ENCODE assay signal across 8 mouse cellular contexts in the genomic region with DNA sequence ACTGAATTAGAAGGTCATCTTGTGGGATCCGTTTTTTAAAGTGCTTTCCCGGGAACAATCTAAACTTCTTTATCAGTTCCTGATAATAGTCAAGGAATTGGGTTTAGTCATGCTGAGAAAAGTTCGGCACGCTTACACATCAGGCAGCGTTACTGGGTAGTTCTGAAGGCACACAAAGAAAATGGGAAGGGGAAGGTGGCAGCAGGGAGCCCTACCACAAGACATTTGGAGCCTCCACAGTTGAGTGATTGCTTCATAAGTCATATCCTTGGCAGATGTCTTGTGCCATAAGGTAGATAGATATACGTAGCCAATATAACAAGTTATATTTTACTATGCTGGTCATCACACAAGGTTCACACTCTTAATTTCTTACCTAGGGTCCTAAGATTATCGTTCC. TPM values are rescaled to one million over a fixed set of nuclear protein-coding genes. Genes with fewer than 3 reads are reported as not detected.
DNase-seq lines count a peak whose midpoint lies in the region; ATAC-seq and TF ChIP-seq lines count a peak whose summit lies in the region.

No protein-coding gene starts in this region.

- no peak for TF ChIP-seq EP300 in MEL (IDR thresholded peaks at IDR 0.05; ENCODE audit: low read depth in 1 of 2, low read length in 2 of 2)

- H3K79me2 ChIP-seq in MEL (ENCODE audit: control insufficient read depth, insufficient read depth, low read length, poor library complexity) = peaks cover 14% of the 10 kb centered on the region

- TF ChIP-seq RAD21 in MEL (IDR thresholded peaks at IDR 0.05; ENCODE audit: low read depth, low read length) = no peak

- H3K9ac ChIP-seq in heart, embryonic 12.5 days = peak overlapping the region; percentile 82
- H3K9ac ChIP-seq in MEL (ENCODE audit: control insufficient read depth, low read depth, low read length, poor library complexity, severe bottlenecking) = peak overlapping the region; percentile 77

- H3K36me3 ChIP-seq in heart, embryonic 12.5 days = peaks cover 17% of the 10 kb centered on the region
- H3K36me3 ChIP-seq in MEL (ENCODE audit: control insufficient read depth in 1 of 2, insufficient read depth in 2 of 2, low read length in 2 of 2) = peaks cover 2 to 13% of the 10 kb centered on the region in 2 experiments; a peak in 3 of 4 replicates
- peaks cover 26% of the 10 kb centered on the region for H3K36me3 ChIP-seq in hindbrain, embryonic 10.5 days

- ATAC-seq in heart, embryonic 12.5 days (ENCODE audit: insufficient number of reproducible peaks, low FRiP score) = no peak

- TF ChIP-seq POLR2A in MEL (IDR thresholded peaks at IDR 0.05; ENCODE audit: control insufficient read depth in 1 of 2, insufficient read depth in 1 of 2, low read depth in 1 of 2, low read length in 2 of 2, poor library complexity in 1 of 2) = no peak

- WGBS in heart, embryonic 12.5 days = 19% methylated on average over 7 of the region's 7 CpGs
- 25% methylated on average over 7 of the region's 7 CpGs for WGBS in hindbrain, embryonic 10.5 days

- H3K9me3 ChIP-seq in heart, embryonic 12.5 days (replicated peaks) = 0 out of 2 replicates have a peak, but pooled peaks cover 2% of the 10 kb centered on the region
- H3K9me3 ChIP-seq in MEL (replicated peaks; ENCODE audit: insufficient read depth, low read length) = no peaks in the 10 kb centered on the region
- H3K9me3 ChIP-seq in hindbrain, embryonic 10.5 days = no peaks in the 10 kb centered on the region

- TF ChIP-seq CTCF in MEL (IDR thresholded peaks at IDR 0.05 in 2 of 3, conservative IDR thresholded peaks at IDR 0.05 in 1 of 3; ENCODE audit: control insufficient read depth in 1 of 3, insufficient read depth in 1 of 3, low read depth in 2 of 3, low read length in 3 of 3, poor library complexity in 1 of 3, severe bottlenecking in 1 of 3) = no peak

- H3K4me3 ChIP-seq in heart, embryonic 12.5 days = peak overlapping the region; percentile 83
- H3K4me3 ChIP-seq in MEL (ENCODE audit: control insufficient read depth in 1 of 2, insufficient read depth in 1 of 2, low read depth in 2 of 2, low read length in 2 of 2) = peak overlapping the region; percentile 68 to 70
- H3K4me3 ChIP-seq in hindbrain, embryonic 10.5 days = peak overlapping the region; percentile 68

- H3K4me2 ChIP-seq in heart, embryonic 12.5 days = peak overlapping the region; percentile 76

- peak overlapping the region; percentile 98 for H3K27ac ChIP-seq in heart, embryonic 12.5 days (ENCODE audit: poor library complexity, severe bottlenecking)
- peak overlapping the region; percentile 93 for H3K27ac ChIP-seq in MEL (ENCODE audit: control insufficient read depth, low read depth, low read length)
- H3K27ac ChIP-seq in hindbrain, embryonic 10.5 days = peak overlapping the region; percentile 95

- H3K4me1 ChIP-seq in heart, embryonic 12.5 days (replicated peaks) = peaks cover 11% of the 10 kb centered on the region
- peaks cover 6 to 7% of the 10 kb centered on the region in 2 experiments; a peak in 3 of 4 replicates for H3K4me1 ChIP-seq in MEL (ENCODE audit: control insufficient read depth in 1 of 2, insufficient read depth in 2 of 2, low read length in 2 of 2)
- H3K4me1 ChIP-seq in hindbrain, embryonic 10.5 days (replicated peaks) = peaks cover 22% of the 10 kb centered on the region

- no peaks in the 10 kb centered on the region for H3K27me3 ChIP-seq in heart, embryonic 12.5 days (replicated peaks)
- no peaks in the 10 kb centered on the region for H3K27me3 ChIP-seq in MEL (ENCODE audit: control insufficient read depth in 1 of 2, insufficient read depth in 2 of 2, low read length in 2 of 2)
- no peaks in the 10 kb centered on the region for H3K27me3 ChIP-seq in hindbrain, embryonic 10.5 days (ENCODE audit: insufficient read depth, poor library complexity, severe bottlenecking)

- no peak for DNase-seq in heart, adult 8-10 months (ENCODE audit: low spot score)
- peak; percentile 70 for DNase-seq in MEL (ENCODE audit: low read depth, low spot score)
- no peak for DNase-seq in hindbrain, embryonic 10.5 days (ENCODE audit: low spot score)
- peak; percentile 18 for DNase-seq in lung, postnatal 36 days
- DNase-seq in ovary, postnatal 14 days (ENCODE audit: low spot score) = no peak
- DNase-seq in gastrocnemius, adult 8-10 months (ENCODE audit: low spot score in 2 of 2) = no peak
- no peak for DNase-seq in cerebellum, postnatal 25 days

TF ChIP-seq in MEL, 35 proteins besides CTCF, POLR2A, EP300 and RAD21:
- 0 out of 2 replicates have a peak, but pooled peaks have one; percentile 87 for TF ChIP-seq CHD1 (IDR thresholded peaks at IDR 0.05; ENCODE audit: low read depth, low read length)
- TF ChIP-seq ZKSCAN1 (IDR thresholded peaks at IDR 0.05; ENCODE audit: low read depth, low read length) = no peak
- no peak for TF ChIP-seq ELF1 (IDR thresholded peaks at IDR 0.05; ENCODE audit: low read depth, low read length)
- TF ChIP-seq CHD2 (IDR thresholded peaks at IDR 0.05; ENCODE audit: low read length) = no peak
- TF ChIP-seq GABPA (IDR thresholded peaks at IDR 0.05; ENCODE audit: low read depth, low read length) = no peak
- TF ChIP-seq NRF1 (IDR thresholded peaks at IDR 0.05; ENCODE audit: insufficient read depth, low read depth, low read length, poor library complexity, severe bottlenecking) = no peak
- no peak for TF ChIP-seq MYC (IDR thresholded peaks at IDR 0.05; ENCODE audit: low read depth, low read length)
- TF ChIP-seq ZNF384 (IDR thresholded peaks at IDR 0.05; ENCODE audit: low read depth, low read length) = no peak
- no peak for TF ChIP-seq USF1 (IDR thresholded peaks at IDR 0.05; ENCODE audit: low read depth, low read length)

RNA-seq across cellular contexts. Expression of gene Sgo1, which starts 0.8 kb away (rescaled TPM):
- polyA plus RNA-seq in heart, embryonic 12.5 days (2016; fragmentation: Nextera tagmentation; extraction: Ambion mirVana) = 26.5 and 26.8 TPM in 2 replicates
- under 1 TPM in 2 of 4 experiments, not detected in 2; 0.08 to 0.09 TPM for total RNA-seq in heart, adult 8-10 months (2022)
- total RNA-seq in MEL (2012; rRNA removed) = 12.6 and 19.4 TPM in 2 replicates
- 10 to 100 TPM in 1 of 2 experiments, not detected in 1; 21.4 TPM for polyA plus RNA-seq in MEL (2012; ENCODE audit: insufficient read depth in 1 of 2, insufficient read length in 2 of 2, low read depth in 1 of 2, low replicate concordance in 2 of 2, missing spikeins in 1 of 2)
- 36.3 and 47.8 TPM in 2 replicates for polyA plus RNA-seq in hindbrain, embryonic 10.5 days (2016; fragmentation: Nextera tagmentation; extraction: Ambion mirVana)
- not detected for total RNA-seq in gastrocnemius, adult 8-10 months (2022)

Comparison
In these comparisons a context has a peak if more than half of its experiments do, and no peak if none do; other contexts are left out.
1. DNase-seq: peak in MEL (single experiment) and lung, postnatal 36 days (single experiment); none in heart, adult 8-10 months (single experiment), hindbrain, embryonic 10.5 days (single experiment), ovary, postnatal 14 days (single experiment), gastrocnemius, adult 8-10 months (0 of 2) and cerebellum, postnatal 25 days (0 of 2).
2. RNA of gene Sgo1, which starts 0.8 kb away (total RNA-seq): 12.6 to 19.4 TPM in MEL; 0.08 to 0.09 TPM in heart, adult 8-10 months and not detected in gastrocnemius, adult 8-10 months; every median in the first group is over 10 times any median in the second.
3. Peak in every context shown above with its lines, with median percentiles within 50 percentile points of each other: H3K27ac ChIP-seq and H3K4me3 ChIP-seq.